Mouse (Mus musculus): ENCODE results near the gene Osbpl10.

Gene Osbpl10

DNA sequence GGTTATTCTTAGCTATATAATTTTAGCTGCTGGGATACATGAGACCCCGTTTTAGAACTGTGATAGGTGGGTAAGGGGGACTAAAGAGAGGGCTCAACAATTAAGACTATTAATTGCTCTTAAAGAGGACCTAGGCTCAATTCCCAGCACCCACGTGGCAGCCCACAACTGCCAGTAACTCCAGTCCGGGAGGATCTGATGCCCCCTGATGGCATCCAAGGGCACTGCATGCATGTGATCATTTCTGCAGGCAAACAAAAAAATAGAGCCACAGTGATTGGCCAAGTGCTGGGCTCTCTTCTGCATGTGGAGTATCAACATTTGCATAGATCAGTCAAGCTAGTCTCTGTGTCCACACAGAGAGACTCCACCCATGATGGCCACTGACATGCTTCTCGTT is 96.8 kb downstream of the Osbpl10 start:
- DNase-seq (ENCODE audit: low spot score in 2 of 2), result no peak

GRCm38 (mm10) chr9:115088295-115088993 is 110.1 kb downstream of the Osbpl10 start:
- peak; percentile 38 for DNase-seq (ENCODE audit: low spot score in 2 of 2)

- no peak for DNase-seq (ENCODE audit: low spot score in 2 of 2)
These were observed 111.3 kb downstream of the Osbpl10 start for GRCm38 (mm10) chr9:115089644-115090043.

GRCm38 (mm10) chr9:115096481-115096880 is 118.1 kb downstream of the Osbpl10 start:
- DNase-seq (ENCODE audit: low spot score in 2 of 2), result no peak

- no peak for DNase-seq (ENCODE audit: low spot score in 2 of 2)
These were observed 119.0 kb downstream of the Osbpl10 start for GRCm38 (mm10) chr9:115097340-115097739.

- DNase-seq (ENCODE audit: low spot score in 2 of 2), result no peak
These were observed 122.0 kb downstream of the Osbpl10 start for GRCm38 (mm10) chr9:115100181-115100915.

- DNase-seq (ENCODE audit: low spot score in 2 of 2), result no peak
These were observed 129.1 kb downstream of the Osbpl10 start for GRCm38 (mm10) chr9:115107430-115107829.

- DNase-seq (ENCODE audit: low spot score in 2 of 2), result no peak
These were observed 132.3 kb downstream of the Osbpl10 start for GRCm38 (mm10) chr9:115110655-115111054.

GRCm38 (mm10) chr9:115117314-115117713 is 138.9 kb downstream of the Osbpl10 start:
- DNase-seq (ENCODE audit: low spot score in 2 of 2), result no peak

DNA sequence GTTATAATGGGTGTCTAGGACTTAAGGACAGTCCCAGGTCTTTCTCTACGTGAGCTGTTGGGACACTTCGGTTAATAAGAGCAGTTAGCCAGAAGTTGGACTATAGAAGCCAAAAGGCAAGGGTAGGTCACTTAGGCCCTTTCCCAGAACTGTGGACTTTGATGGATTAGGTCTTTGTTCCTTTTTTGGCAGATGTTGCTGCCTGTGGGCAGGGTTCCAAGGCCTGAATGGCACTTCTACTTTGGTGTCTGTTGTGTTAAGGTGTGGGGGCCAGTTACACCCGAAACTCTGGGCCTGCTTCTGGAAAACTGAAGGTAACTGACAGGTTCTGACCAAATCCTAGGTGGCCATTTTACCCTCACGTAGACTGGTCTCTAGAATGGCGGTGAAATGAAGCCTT is 141.9 kb downstream of the Osbpl10 start:
- no peak for DNase-seq (ENCODE audit: low spot score in 2 of 2)

- peak in 1 of 2 experiments; percentile 19 for DNase-seq (ENCODE audit: low spot score in 2 of 2)
These were observed 142.4 kb downstream of the Osbpl10 start for GRCm38 (mm10) chr9:115120678-115121224.

GRCm38 (mm10) chr9:115127342-115127741 is 149.0 kb downstream of the Osbpl10 start:
- no peak for DNase-seq (ENCODE audit: low spot score in 2 of 2)

DNA sequence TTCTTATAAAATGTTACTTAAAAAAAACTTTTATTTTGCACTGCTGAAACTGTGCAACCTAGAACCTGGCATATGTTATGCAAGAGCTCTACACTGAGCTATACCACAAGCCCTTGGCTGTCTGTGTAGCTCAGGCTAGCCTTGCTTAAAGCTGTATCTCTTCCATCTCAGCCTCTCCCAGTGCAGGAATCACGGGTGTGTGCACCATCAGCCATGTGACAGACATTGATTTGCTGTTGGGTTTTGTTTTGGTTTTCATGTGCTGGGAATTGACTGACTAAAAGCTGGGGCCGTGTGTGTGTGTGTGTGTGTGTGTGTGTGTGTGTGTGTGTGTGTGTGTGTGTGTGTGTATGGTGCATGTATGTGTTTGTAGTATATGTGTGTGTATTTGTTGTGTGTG is 155.6 kb downstream of the Osbpl10 start:
- DNase-seq (ENCODE audit: low spot score in 2 of 2), result no peak

DNA sequence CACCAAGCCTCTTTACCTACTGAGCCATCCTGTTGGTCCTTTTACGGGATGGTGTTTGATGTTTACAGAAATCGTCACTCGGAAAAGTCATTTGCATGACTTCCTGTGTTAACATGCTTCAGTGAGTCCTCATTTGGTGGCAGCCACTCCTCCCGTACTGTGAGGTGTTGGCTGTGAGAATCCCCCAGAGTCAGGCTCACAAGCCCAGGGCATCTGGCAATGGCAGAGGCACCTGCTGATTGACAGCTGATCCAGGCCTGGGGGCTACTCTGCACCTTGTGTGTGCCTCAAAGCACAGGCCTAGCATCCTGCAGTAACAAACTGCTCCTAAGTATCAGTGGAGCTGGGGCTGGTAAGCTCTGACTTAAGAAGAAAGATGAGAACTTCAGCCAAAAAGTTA is 156.4 kb downstream of the Osbpl10 start:
- no peak for DNase-seq (ENCODE audit: low spot score in 2 of 2)

- DNase-seq (ENCODE audit: low spot score in 2 of 2), result no peak
These were observed 157.0 kb downstream of the Osbpl10 start for GRCm38 (mm10) chr9:115135352-115135751.

DNA sequence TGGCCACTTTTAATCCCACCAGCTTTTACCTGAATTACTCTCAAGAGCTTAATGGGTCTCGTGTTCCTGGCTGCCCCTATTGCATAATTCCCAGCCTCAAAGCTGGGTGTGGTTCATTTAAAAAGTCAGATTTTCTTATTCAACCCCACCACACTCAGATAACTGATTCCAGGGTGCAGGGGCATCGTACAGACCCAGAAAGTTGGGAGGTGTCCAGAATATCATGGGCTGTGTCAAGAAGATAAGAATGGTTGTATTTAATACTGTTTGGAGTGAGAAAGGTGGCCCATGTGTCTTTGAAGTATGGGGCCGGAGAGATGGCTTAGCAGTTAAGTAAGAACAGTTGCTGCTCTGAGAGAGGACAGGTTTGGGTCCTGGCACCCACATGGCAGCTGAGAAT is 159.5 kb downstream of the Osbpl10 start:
- DNase-seq (ENCODE audit: low spot score in 2 of 2), result no peak

DNA sequence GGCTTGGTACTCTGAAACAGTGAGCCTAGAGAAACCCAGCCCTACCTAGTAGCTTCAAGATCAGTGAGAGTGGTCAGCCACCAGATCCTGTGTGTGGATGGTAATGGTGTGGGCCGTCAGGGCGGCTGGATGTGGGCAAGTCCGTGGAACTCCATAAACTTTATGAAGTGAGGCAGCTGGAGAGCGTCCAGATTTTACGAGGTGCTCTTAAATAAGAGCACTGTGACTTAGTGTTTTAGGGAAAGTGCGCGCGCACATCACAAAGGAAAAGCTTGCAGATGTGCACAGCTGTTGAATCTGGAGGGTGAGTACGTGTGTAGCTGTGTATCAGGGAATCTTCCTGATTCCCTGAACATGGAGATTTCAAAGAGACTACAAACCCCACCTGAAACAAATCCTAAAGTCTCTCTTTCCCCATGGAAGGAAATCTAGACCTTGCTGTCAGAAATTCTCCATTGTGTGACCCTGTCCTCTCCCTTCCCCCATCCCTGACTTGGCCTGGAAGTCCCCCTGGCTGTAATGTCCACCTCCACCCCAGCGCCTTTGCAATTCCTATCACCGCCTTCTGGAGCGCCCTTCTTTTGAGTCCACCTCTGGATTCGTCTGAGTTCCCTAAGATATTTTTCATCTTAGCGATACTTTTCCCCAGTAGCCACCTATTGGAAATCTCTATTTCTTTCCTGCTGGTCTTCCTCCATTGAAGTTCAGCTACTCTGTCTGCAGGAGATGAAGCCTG is 161.4 kb downstream of the Osbpl10 start:
- no peak for DNase-seq (ENCODE audit: low spot score in 2 of 2)

GRCm38 (mm10) chr9:115147141-115147540 is 168.8 kb downstream of the Osbpl10 start:
- no peak for DNase-seq (ENCODE audit: low spot score in 2 of 2)

GRCm38 (mm10) chr9:115147586-115148355 is 169.4 kb downstream of the Osbpl10 start:
- no peak for DNase-seq (ENCODE audit: low spot score in 2 of 2)

DNA sequence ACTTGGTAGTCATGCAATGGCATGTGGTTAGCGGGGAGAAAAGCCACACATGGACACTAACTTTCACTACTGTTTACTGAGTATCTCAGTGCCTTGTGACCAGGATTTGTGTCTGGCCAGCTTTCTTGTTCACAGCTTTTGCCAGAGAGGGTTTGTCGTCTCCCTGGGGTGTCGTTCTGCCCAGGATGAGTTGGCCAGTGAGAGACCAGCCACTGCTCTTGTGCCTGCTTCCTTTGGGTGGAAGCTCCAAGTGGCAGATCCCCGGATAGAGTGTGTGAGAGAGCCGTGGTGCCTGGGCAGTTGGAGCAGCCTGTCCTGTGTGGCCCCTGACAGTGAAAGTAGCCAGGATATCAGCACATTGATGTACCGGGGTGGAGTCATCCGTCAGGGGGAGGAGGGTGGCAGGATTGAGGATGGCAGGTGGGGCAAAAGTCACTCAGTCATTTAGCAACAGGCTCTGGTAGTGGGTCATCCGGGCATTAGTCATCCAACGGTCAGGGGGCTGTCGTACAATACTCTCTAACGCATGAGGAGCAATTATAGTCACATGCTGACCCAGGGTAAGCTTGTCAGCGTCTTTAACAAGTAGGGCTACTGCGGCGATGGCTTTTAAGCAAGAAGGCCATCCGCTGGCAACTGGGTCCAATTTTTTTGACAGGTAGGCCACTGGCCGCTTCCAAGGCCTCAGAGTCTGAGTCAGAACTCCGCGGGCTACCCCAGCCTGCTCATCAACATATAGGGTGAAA is 170.8 kb downstream of the Osbpl10 start:
- no peak for DNase-seq (ENCODE audit: low spot score in 2 of 2)

GRCm38 (mm10) chr9:115161591-115161990 is 183.2 kb downstream of the Osbpl10 start:
- DNase-seq (ENCODE audit: low spot score in 2 of 2), result no peak
